Mouse (Mus musculus) kidney, embryonic 16.5 days (tissue): ENCODE measurements around the gene Ap2a2. TPM values are rescaled to one million over a fixed set of nuclear protein-coding genes. Genes with fewer than 3 reads are reported as not detected.
"Not testable (repeated sequence)": the region's sequence is repeated elsewhere in the genome, so short reads cannot be mapped to it uniquely, and the experiment has no call there.

Source experiments
- ATAC-seq: fragments of 200-750 bp; cut with Nextera tagmentation; 2 replicates; pipeline ENCODE4 v1.8.0; 2017; ENCODE audit warnings: moderate TSS enrichment; ENCODE audit not compliant: low FRiP score, low TSS enrichment
- H3K27ac ChIP-seq: fragments of 300-500 bp; sonication (generic); 2 replicates; pipeline ENCODE4 v1.5.1; 2014; ENCODE audit warnings: low read length
- H3K27me3 ChIP-seq: fragments of 300-500 bp; sonication (generic); 2 replicates; pipeline ENCODE4 v1.6.1; 2014; ENCODE audit warnings: low read length, control low read depth, mixed read lengths; ENCODE audit not compliant: insufficient read depth
- H3K36me3 ChIP-seq: fragments of 300-500 bp; sonication (generic); 2 replicates; pipeline ENCODE4 v1.6.1; 2014; ENCODE audit warnings: low read length, control low read depth, mixed read lengths; ENCODE audit not compliant: insufficient read depth
- H3K4me1 ChIP-seq: fragments of 300-500 bp; sonication (generic); 2 replicates; pipeline ENCODE4 v1.6.1; 2014; ENCODE audit warnings: low read length, control low read depth, mixed read lengths; ENCODE audit not compliant: insufficient read depth
- H3K4me2 ChIP-seq: fragments of 300-500 bp; sonication (generic); replicated peaks from 2 replicates; pipeline ENCODE4 v1.6.1; 2014; ENCODE audit warnings: low read depth, low read length
- H3K4me3 ChIP-seq: fragments of 300-500 bp; sonication (generic); 2 replicates; pipeline ENCODE4 v1.5.1; 2014; ENCODE audit warnings: mild to moderate bottlenecking, low read length
- H3K9ac ChIP-seq: fragments of 300-500 bp; sonication (generic); replicated peaks from 2 replicates; pipeline ENCODE4 v1.6.1; 2014; ENCODE audit warnings: low read length
- H3K9me3 ChIP-seq: fragments of 300-500 bp; sonication (generic); 2 replicates; pipeline ENCODE4 v1.6.1; 2016; ENCODE audit warnings: low read length, control low read depth
- WGBS: fragments of 180-500 bp; shearing (Covaris S2); extraction: QIAGEN DNeasy Blood & Tissue Kit; methylation state at CpG from one replicate; pipeline ENCODE4 v1.1.7; 2014; 5-methylcytosine and 5-hydroxymethylcytosine counted together
- polyA plus RNA-seq: library from polyadenylated mRNA; unstranded; fragments of >200 nt; fragmentation: Nextera tagmentation; extraction: Ambion mirVana; gene quantifications from 2 replicates; pipeline ENCODE4 v1.2.1, GENCODE M21; 2015

Ap2a2 gene
- polyA plus RNA-seq, 1 experiment from 2014 or later, result 99.4 TPM

DNA sequence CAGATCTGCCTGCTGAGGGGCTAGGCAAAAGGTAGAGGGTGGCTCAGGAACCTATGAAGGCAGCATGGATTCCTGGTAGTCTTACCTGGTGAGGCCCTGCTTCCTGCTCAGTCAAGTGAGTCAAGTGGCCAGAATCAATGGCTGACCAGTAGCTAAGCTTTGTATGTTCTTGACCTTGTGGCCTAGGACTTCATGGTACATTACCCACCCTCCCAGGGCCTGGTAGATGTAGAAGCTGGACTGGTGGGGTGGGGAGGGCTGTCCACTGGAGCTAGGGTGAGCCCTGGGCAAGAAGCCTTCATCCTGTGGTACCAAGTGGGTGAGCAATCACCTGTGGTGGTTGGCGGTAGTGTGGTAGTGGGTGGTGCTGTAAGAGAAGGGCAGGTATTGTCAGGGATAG lies 80.4 kb downstream of the Ap2a2 start:
- no peaks in the 10 kb centered on the region for H3K36me3 ChIP-seq
- H3K27ac ChIP-seq, result no peak overlapping the region
- H3K27me3 ChIP-seq, result no peaks in the 10 kb centered on the region
- 65% methylated on average over 1 of the region's 1 CpGs for WGBS
- H3K4me3 ChIP-seq, result no peak overlapping the region
- H3K9ac ChIP-seq, result no peak overlapping the region
- 0 out of 2 replicates have a peak, but pooled peaks have one; percentile 28 for ATAC-seq
- no peak overlapping the region for H3K4me2 ChIP-seq
- H3K4me1 ChIP-seq, result 0 out of 2 replicates have a peak, but pooled peaks cover 7% of the 10 kb centered on the region
- no peaks in the 10 kb centered on the region for H3K9me3 ChIP-seq

DNA sequence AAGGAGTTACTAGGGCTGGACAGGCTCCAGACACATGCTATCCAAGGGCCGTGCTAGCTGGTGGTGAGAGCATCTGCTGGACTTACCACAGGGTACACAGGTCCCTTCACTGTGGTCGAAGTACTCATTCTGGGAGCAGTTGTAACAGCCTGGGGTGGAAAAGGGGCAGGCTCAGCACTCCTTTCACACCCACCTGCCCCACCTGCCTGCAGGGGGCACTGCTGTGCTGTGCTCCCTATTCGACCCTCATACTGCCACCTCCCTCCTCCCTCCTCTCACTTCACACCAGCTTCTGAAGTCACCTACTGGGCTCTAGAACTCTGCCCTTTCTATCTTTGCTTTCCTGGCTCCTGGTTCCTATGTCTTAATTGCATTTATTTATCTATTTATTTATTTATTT lies 81.2 kb downstream of the Ap2a2 start:
- no peak overlapping the region for H3K4me2 ChIP-seq
- no peaks in the 10 kb centered on the region for H3K27me3 ChIP-seq
- ATAC-seq, result no peak
- H3K27ac ChIP-seq, result no peak overlapping the region
- WGBS, result 44% methylated on average over 3 of the region's 3 CpGs
- H3K4me3 ChIP-seq, result no peak overlapping the region
- H3K9ac ChIP-seq, result no peak overlapping the region
- no peaks in the 10 kb centered on the region for H3K36me3 ChIP-seq
- 0 out of 2 replicates have a peak, but pooled peaks cover 7% of the 10 kb centered on the region for H3K4me1 ChIP-seq
- no peaks in the 10 kb centered on the region for H3K9me3 ChIP-seq

DNA sequence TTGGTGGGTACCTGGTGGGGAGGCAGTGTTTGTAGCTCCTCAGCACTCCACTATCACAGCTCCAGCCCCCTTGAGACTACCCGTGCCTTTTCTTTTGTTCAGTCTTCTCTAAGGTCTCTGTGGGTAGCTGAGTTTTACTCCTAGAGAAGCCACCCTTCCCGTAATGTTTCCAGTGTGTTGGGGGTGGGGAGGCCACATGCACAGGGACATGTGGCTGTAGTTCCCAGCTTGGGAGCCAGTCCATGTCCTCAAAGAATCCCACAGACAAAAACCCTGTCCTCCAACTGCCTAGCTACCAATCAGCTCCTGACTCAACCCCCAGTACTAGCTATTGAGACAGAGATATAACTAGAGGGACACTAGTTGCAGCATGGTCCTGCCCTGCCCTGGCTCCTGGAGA lies 85.1 kb downstream of the Ap2a2 start:
- no peaks in the 10 kb centered on the region for H3K27me3 ChIP-seq
- no peak overlapping the region for H3K9ac ChIP-seq
- 83% methylated on average over 2 of the region's 2 CpGs for WGBS
- no peak overlapping the region for H3K27ac ChIP-seq
- 0 out of 2 replicates have a peak, but pooled peaks cover 5% of the 10 kb centered on the region for H3K4me1 ChIP-seq
- H3K4me2 ChIP-seq, result no peak overlapping the region
- H3K4me3 ChIP-seq, result no peak overlapping the region
- no peaks in the 10 kb centered on the region for H3K36me3 ChIP-seq
- no peak for ATAC-seq
- no peaks in the 10 kb centered on the region for H3K9me3 ChIP-seq

DNA sequence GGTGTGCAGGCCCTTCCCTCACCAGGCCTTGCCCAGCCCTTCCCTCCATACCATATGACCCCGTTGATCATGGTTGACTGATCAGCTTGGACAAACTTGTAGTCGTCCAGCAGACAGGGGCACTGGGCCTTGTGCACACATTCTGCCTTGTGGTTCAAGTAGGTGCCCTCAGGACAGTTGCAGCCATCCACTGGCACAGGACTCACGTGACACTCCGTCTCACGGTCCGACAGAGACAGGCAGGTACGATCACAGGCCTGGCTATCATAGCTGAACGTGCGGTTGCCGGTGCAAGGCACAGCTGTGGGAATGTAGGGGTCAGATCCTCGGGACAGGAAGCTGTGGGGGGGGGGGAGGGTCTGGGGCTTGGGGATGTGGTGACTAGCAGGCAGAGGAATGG lies 85.8 kb downstream of the Ap2a2 start:
- Histone ChIP-seq H3K4me2 (no peak overlapping the region), H3K9ac (no peak overlapping the region), H3K36me3 (no peaks in the 10 kb centered on the region), H3K4me1 (no peaks in the 10 kb centered on the region), H3K9me3 (no peaks in the 10 kb centered on the region), H3K27ac (no peak overlapping the region), H3K4me3 (no peak overlapping the region), H3K27me3 (no peaks in the 10 kb centered on the region)
- peak; percentile 43; the same call in 1 of the 2 replicates for ATAC-seq
- 51% methylated on average over 11 of the region's 11 CpGs for WGBS

DNA sequence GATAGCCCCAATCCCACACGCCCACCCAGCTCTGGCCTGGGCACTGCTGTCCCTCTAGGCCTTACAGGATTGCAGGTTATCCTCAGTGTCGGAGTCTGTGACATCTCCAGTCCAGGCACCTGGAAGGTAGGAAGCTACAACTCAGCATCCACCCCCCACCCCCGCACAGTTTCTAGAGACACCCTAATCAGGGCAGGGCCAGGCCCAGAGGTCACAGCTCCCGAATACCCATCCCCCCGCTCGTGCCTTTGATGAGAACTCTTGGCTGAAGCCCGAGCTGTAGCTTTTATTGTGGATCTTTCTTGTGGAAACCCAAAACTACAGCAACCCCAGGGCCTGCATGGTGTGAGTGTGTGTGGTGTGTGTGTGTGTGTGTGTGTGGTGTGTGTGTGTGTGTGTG lies 90.2 kb downstream of the Ap2a2 start:
- no peak overlapping the region for H3K4me3 ChIP-seq
- H3K36me3 ChIP-seq, result no peaks in the 10 kb centered on the region
- no peak for ATAC-seq
- H3K4me1 ChIP-seq, result no peaks in the 10 kb centered on the region
- H3K9me3 ChIP-seq, result no peaks in the 10 kb centered on the region
- WGBS, result 33% methylated on average over 7 of the region's 7 CpGs
- no peak overlapping the region for H3K9ac ChIP-seq
- H3K27ac ChIP-seq, result no peak overlapping the region
- no peaks in the 10 kb centered on the region for H3K27me3 ChIP-seq
- no peak overlapping the region for H3K4me2 ChIP-seq

DNA sequence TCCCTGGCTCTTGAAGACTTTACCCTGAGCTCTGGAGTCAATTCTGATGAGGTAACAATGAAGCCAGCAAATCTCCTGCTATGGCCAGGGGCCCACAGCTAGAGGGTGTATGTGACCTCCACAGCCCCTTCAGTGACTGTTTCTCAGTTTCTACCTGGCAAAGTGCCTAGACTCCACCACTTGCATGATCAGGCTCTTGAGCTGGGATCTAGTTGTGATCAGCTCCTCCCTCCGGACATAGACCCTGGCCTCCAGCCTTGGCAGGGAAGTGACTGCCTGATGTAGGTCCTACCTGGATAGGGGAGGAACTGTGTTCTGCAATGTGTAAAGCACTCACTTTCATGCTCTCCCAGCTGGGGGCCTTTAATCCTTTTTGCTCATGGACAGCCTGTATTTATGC lies 98.4 kb downstream of the Ap2a2 start:
- Histone ChIP-seq H3K9me3 (no peaks in the 10 kb centered on the region), H3K27me3 (no peaks in the 10 kb centered on the region), H3K4me1 (no peaks in the 10 kb centered on the region), H3K9ac (no peak overlapping the region), H3K27ac (no peak overlapping the region), H3K36me3 (no peaks in the 10 kb centered on the region), H3K4me2 (no peak overlapping the region), H3K4me3 (no peak overlapping the region)
- ATAC-seq, result no peak
- WGBS, result 67% methylated on average over 1 of the region's 1 CpGs

DNA sequence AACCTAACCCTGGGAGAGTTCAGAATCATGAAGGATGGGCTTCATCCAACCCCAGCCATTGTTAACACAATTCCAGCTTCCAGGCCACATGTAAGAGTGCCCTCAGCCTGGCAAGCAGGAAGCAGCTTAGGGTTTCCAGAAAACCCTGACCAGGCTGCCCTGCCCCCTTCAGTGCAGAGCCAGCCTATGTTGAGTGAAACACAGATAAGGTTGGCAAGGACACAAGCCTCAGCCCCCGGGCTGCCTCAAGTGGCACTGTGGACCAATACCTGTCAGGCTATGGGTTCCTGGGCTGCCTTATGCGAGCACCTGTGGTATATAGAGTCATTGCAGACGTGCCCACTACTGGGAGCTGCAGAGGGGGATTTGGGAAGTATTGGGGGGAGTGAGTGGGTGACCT lies 99.5 kb downstream of the Ap2a2 start:
- H3K4me2 ChIP-seq, result no peak overlapping the region
- H3K9me3 ChIP-seq, result no peaks in the 10 kb centered on the region
- no peak overlapping the region for H3K9ac ChIP-seq
- ATAC-seq, result no peak
- no peaks in the 10 kb centered on the region for H3K36me3 ChIP-seq
- 75% methylated on average over 3 of the region's 3 CpGs for WGBS
- no peaks in the 10 kb centered on the region for H3K27me3 ChIP-seq
- H3K27ac ChIP-seq, result no peak overlapping the region
- no peak overlapping the region for H3K4me3 ChIP-seq
- no peaks in the 10 kb centered on the region for H3K4me1 ChIP-seq

DNA sequence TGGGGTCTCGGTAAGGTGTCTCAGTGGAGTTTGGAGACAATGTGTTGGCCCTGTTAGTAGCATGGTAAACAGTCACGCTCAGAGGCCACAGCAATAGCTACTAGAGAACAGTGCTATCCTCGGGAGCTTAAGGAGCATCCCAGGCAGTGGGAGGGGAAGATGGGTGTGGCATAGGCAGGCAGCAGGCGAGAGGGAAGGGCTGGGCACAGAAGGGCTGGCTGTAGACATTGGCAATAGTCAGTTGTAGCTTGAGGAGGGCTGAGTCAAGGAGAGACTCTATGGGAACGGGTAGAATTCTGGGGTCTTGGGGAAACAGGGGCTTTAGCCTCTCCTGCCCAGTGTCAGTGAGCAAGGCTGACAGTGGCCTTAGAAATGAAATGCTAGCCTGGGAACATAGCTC lies 100.2 kb downstream of the Ap2a2 start:
- H3K27ac ChIP-seq, result no peak overlapping the region
- H3K9ac ChIP-seq, result no peak overlapping the region
- H3K4me2 ChIP-seq, result no peak overlapping the region
- H3K27me3 ChIP-seq, result no peaks in the 10 kb centered on the region
- ATAC-seq, result no peak
- no peak overlapping the region for H3K4me3 ChIP-seq
- no peaks in the 10 kb centered on the region for H3K36me3 ChIP-seq
- 53% methylated on average over 5 of the region's 5 CpGs for WGBS
- H3K9me3 ChIP-seq, result no peaks in the 10 kb centered on the region
- no peaks in the 10 kb centered on the region for H3K4me1 ChIP-seq

DNA sequence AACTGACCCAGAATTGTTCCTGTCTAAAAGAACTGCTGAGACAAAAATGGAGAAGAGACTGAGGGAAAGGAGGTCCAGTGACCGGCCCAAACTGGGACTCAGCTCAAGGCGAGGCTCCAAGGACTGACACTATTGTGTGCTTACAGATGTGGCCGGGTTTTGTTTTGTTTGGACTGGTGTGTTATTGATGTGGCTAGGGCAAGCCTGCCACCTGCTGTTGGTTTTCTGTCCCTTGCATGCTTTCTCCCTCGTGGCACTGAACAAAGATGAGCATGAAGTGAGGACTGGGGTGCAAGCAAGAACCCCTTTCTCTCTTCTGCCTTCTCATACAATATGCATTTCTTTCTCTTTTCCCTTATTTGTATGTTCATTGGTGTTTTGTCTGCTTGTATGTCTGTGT lies 104.2 kb downstream of the Ap2a2 start:
- Histone ChIP-seq H3K9me3 (no peaks in the 10 kb centered on the region), H3K4me3 (no peak overlapping the region), H3K9ac (no peak overlapping the region), H3K27me3 (no peaks in the 10 kb centered on the region), H3K4me1 (no peaks in the 10 kb centered on the region), H3K27ac (no peak overlapping the region), H3K36me3 (no peaks in the 10 kb centered on the region), H3K4me2 (no peak overlapping the region)
- ATAC-seq, result peak; percentile 59; the same call in 1 of the 2 replicates
- 24% methylated on average over 4 of the region's 4 CpGs for WGBS

DNA sequence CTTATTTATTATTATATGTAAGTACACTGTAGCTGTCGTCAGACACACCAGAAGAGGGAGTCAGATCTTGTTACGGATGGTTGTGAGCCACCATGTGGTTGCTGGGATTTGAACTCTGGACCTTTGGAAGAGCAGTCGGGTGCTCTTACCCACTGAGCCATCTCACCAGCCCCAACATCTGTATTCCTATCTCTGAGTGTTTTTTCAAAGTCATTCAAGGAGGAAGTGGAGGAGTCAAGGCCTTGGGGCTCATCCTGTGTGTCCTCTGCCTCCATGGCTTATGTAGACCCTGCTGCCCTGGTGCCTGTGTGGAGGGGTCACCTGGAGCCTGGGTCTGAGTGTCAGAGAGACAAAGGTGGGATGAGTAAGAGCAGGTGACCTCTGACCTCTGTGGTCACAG lies 107.1 kb downstream of the Ap2a2 start:
- not testable (repeated sequence) for H3K4me3 ChIP-seq, H3K9me3 ChIP-seq, ATAC-seq, H3K9ac ChIP-seq, H3K27ac ChIP-seq, H3K4me2 ChIP-seq, H3K36me3 ChIP-seq, H3K4me1 ChIP-seq, H3K27me3 ChIP-seq
- WGBS, result 84% methylated on average over 3 of the region's 3 CpGs
